8 mouse cellular contexts compared by ENCODE assay signal in genomic region chr12:44209141-44209823, GRCm38 (mm10). TPM values are rescaled to one million over a fixed set of nuclear protein-coding genes. Genes with fewer than 3 reads are reported as not detected.
DNase-seq lines count a peak whose midpoint lies in the region; ATAC-seq lines count a peak whose summit lies in the region.

No protein-coding gene starts in this region.

- H3K27ac ChIP-seq in embryonic facial prominence, embryonic 12.5 days = peak overlapping the region; percentile 83
- peak overlapping the region; percentile 79 to 85 for H3K27ac ChIP-seq in heart, embryonic 14.5 days (replicated peaks in 1 of 2; ENCODE audit: control insufficient read depth in 1 of 2, insufficient read depth in 1 of 2, low read depth in 2 of 2, low read length in 2 of 2)
- peak overlapping the region; percentile 85 for H3K27ac ChIP-seq in kidney, embryonic 16.5 days (ENCODE audit: low read length)
- peak overlapping the region; percentile 77 for H3K27ac ChIP-seq in liver, embryonic 16.5 days (ENCODE audit: low read length)
- peak overlapping the region; percentile 88 for H3K27ac ChIP-seq in neural tube, embryonic 15.5 days (replicated peaks)

- ATAC-seq in CD4-positive, CD25-positive, alpha-beta regulatory T cell, adult 4 months = peak; percentile 6
- ATAC-seq in embryonic facial prominence, embryonic 12.5 days (ENCODE audit: insufficient number of reproducible peaks, insufficient read depth, low FRiP score, low TSS enrichment) = peak; percentile 0; the same call in 1 of the 2 replicates
- ATAC-seq in heart, embryonic 14.5 days (ENCODE audit: insufficient number of reproducible peaks, insufficient read depth, low FRiP score, low read depth) = peak; percentile 29
- peak; percentile 44; the same call in 1 of the 2 replicates for ATAC-seq in kidney, embryonic 16.5 days (ENCODE audit: low FRiP score, low TSS enrichment)
- ATAC-seq in liver, embryonic 16.5 days (ENCODE audit: low read depth) = peak; percentile 1; the same call in 1 of the 2 replicates
- no peak for ATAC-seq in neural tube, embryonic 15.5 days (ENCODE audit: low FRiP score)

- H3K4me2 ChIP-seq in embryonic facial prominence, embryonic 12.5 days (replicated peaks) = peak overlapping the region; percentile 68
- peak overlapping the region; percentile 75 for H3K4me2 ChIP-seq in heart, embryonic 14.5 days (ENCODE audit: low read length)
- peak overlapping the region; percentile 83 for H3K4me2 ChIP-seq in kidney, embryonic 16.5 days (replicated peaks; ENCODE audit: low read depth, low read length)
- peak overlapping the region; percentile 96 for H3K4me2 ChIP-seq in liver, embryonic 16.5 days (ENCODE audit: low read depth, low read length)
- H3K4me2 ChIP-seq in neural tube, embryonic 15.5 days = peak overlapping the region; percentile 74

- H3K4me1 ChIP-seq in embryonic facial prominence, embryonic 12.5 days = peaks cover 8% of the 10 kb centered on the region
- peaks cover 0 to 5% of the 10 kb centered on the region in 2 experiments; a peak in 2 of 4 replicates for H3K4me1 ChIP-seq in heart, embryonic 14.5 days (ENCODE audit: control insufficient read depth in 2 of 2, insufficient read depth in 2 of 2, low read length in 2 of 2)
- H3K4me1 ChIP-seq in kidney, embryonic 16.5 days (ENCODE audit: insufficient read depth, low read length) = 0 out of 2 replicates have a peak, but pooled peaks cover 7% of the 10 kb centered on the region
- peaks cover 5% of the 10 kb centered on the region for H3K4me1 ChIP-seq in liver, embryonic 16.5 days (ENCODE audit: control insufficient read depth, low read depth, low read length)
- H3K4me1 ChIP-seq in neural tube, embryonic 15.5 days = peaks cover 11% of the 10 kb centered on the region

- peak overlapping the region; percentile 85 for H3K9ac ChIP-seq in embryonic facial prominence, embryonic 12.5 days
- H3K9ac ChIP-seq in heart, embryonic 14.5 days (ENCODE audit: low read length) = peak overlapping the region; percentile 93
- H3K9ac ChIP-seq in kidney, embryonic 16.5 days (replicated peaks; ENCODE audit: low read length) = peak overlapping the region; percentile 95
- peak overlapping the region; percentile 87 for H3K9ac ChIP-seq in liver, embryonic 16.5 days (ENCODE audit: low read depth, low read length)
- H3K9ac ChIP-seq in neural tube, embryonic 15.5 days (replicated peaks) = peak overlapping the region; percentile 86

- H3K4me3 ChIP-seq in embryonic facial prominence, embryonic 12.5 days = peak overlapping the region; percentile 98
- peak overlapping the region; percentile 85 to 99 for H3K4me3 ChIP-seq in heart, embryonic 14.5 days (ENCODE audit: control insufficient read depth in 1 of 2, insufficient read depth in 1 of 2, low read depth in 1 of 2, low read length in 2 of 2)
- H3K4me3 ChIP-seq in kidney, embryonic 16.5 days (ENCODE audit: low read length) = peak overlapping the region; percentile 84
- peak overlapping the region; percentile 91 for H3K4me3 ChIP-seq in liver, embryonic 16.5 days (ENCODE audit: low read depth, low read length)
- peak overlapping the region; percentile 84 for H3K4me3 ChIP-seq in neural tube, embryonic 15.5 days (replicated peaks)

- DNase-seq in adrenal gland, adult 2 months = peak; percentile 49
- no peak for DNase-seq in thymus, adult 18-20 months

- no peaks in the 10 kb centered on the region for H3K27me3 ChIP-seq in embryonic facial prominence, embryonic 12.5 days
- H3K27me3 ChIP-seq in heart, embryonic 14.5 days (ENCODE audit: control insufficient read depth, insufficient read depth, low read length) = no peaks in the 10 kb centered on the region
- no peaks in the 10 kb centered on the region for H3K27me3 ChIP-seq in kidney, embryonic 16.5 days (ENCODE audit: insufficient read depth, low read length)
- no peaks in the 10 kb centered on the region for H3K27me3 ChIP-seq in liver, embryonic 16.5 days (ENCODE audit: control insufficient read depth, insufficient read depth, low read depth, low read length)
- no peaks in the 10 kb centered on the region for H3K27me3 ChIP-seq in neural tube, embryonic 15.5 days (replicated peaks)

- under 1% methylated on average over 37 of the region's 37 CpGs for WGBS in embryonic facial prominence, embryonic 12.5 days
- under 1% methylated on average over 37 of the region's 37 CpGs for WGBS in heart, embryonic 14.5 days
- WGBS in kidney, embryonic 16.5 days = under 1% methylated on average over 37 of the region's 37 CpGs
- WGBS in liver, embryonic 16.5 days (ENCODE audit: insufficient replicate concordance) = under 1% methylated on average over 37 of the region's 37 CpGs
- WGBS in neural tube, embryonic 15.5 days = 0% methylated on average over 37 of the region's 37 CpGs

- H3K9me3 ChIP-seq in embryonic facial prominence, embryonic 12.5 days = no peaks in the 10 kb centered on the region
- H3K9me3 ChIP-seq in heart, embryonic 14.5 days (ENCODE audit: control insufficient read depth, low read length) = no peaks in the 10 kb centered on the region
- no peaks in the 10 kb centered on the region for H3K9me3 ChIP-seq in kidney, embryonic 16.5 days (ENCODE audit: low read length)
- H3K9me3 ChIP-seq in liver, embryonic 16.5 days (replicated peaks; ENCODE audit: control insufficient read depth, low read length) = no peaks in the 10 kb centered on the region
- no peaks in the 10 kb centered on the region for H3K9me3 ChIP-seq in neural tube, embryonic 15.5 days (replicated peaks)

- H3K36me3 ChIP-seq in embryonic facial prominence, embryonic 12.5 days = peaks cover 3% of the 10 kb centered on the region
- H3K36me3 ChIP-seq in heart, embryonic 14.5 days (ENCODE audit: control insufficient read depth, insufficient read depth, low read length) = peaks cover 8% of the 10 kb centered on the region
- peaks cover 10% of the 10 kb centered on the region; the same call in 1 of the 2 replicates for H3K36me3 ChIP-seq in kidney, embryonic 16.5 days (ENCODE audit: insufficient read depth, low read length)
- H3K36me3 ChIP-seq in liver, embryonic 16.5 days (ENCODE audit: control insufficient read depth, insufficient read depth) = no peaks in the 10 kb centered on the region; the same call in 1 of the 2 replicates
- peaks cover 5% of the 10 kb centered on the region; the same call in 1 of the 2 replicates for H3K36me3 ChIP-seq in neural tube, embryonic 15.5 days

RNA-seq across cellular contexts. Expression of gene Dnajb9, which starts 0.8 kb away (rescaled TPM):
- polyA plus RNA-seq in CD4-positive, CD25-positive, alpha-beta regulatory T cell, adult 4 months (2017; shearing (Covaris generic)) = 10 to 100 TPM; 10.8 to 13.4 TPM
- total RNA-seq in adrenal gland, adult 2 months (2021) = 10 to 100 TPM; 51.3 to 57.1 TPM
- polyA plus RNA-seq in adrenal gland, adult 2 months (2012; rRNA removed) = 1.4 and 1.8 TPM in 2 replicates
- 24.0 and 25.2 TPM in 2 replicates for polyA plus RNA-seq in embryonic facial prominence, embryonic 12.5 days (2016; fragmentation: Nextera tagmentation; extraction: Ambion mirVana)
- 23.9 and 27.0 TPM in 2 replicates for polyA plus RNA-seq in heart, embryonic 14.5 days (2014; fragmentation: Nextera tagmentation; extraction: Ambion mirVana)
- 22.6 and 23.2 TPM in 2 replicates for polyA plus RNA-seq in kidney, embryonic 16.5 days (2015; fragmentation: Nextera tagmentation; extraction: Ambion mirVana)
- 20.2 and 22.3 TPM in 2 replicates for polyA plus RNA-seq in liver, embryonic 16.5 days (2015; fragmentation: Nextera tagmentation; extraction: Ambion mirVana)
- 32.4 and 33.0 TPM in 2 replicates for polyA plus RNA-seq in neural tube, embryonic 15.5 days (2015; fragmentation: Nextera tagmentation; extraction: Ambion mirVana)

RNA-seq across cellular contexts. Expression of gene Pnpla8, which starts 11.9 kb away (rescaled TPM):
- 10 to 100 TPM; 18.6 to 19.6 TPM for polyA plus RNA-seq in CD4-positive, CD25-positive, alpha-beta regulatory T cell, adult 4 months (2017; shearing (Covaris generic))
- total RNA-seq in adrenal gland, adult 2 months (2021) = 100 to 1,000 TPM; 132 to 143 TPM
- polyA plus RNA-seq in adrenal gland, adult 2 months (2012; rRNA removed) = 3.6 and 4.3 TPM in 2 replicates
- polyA plus RNA-seq in embryonic facial prominence, embryonic 12.5 days (2016; fragmentation: Nextera tagmentation; extraction: Ambion mirVana) = 62.4 and 72.3 TPM in 2 replicates
- polyA plus RNA-seq in heart, embryonic 14.5 days (2014; fragmentation: Nextera tagmentation; extraction: Ambion mirVana) = 73.8 and 79.9 TPM in 2 replicates
- polyA plus RNA-seq in kidney, embryonic 16.5 days (2015; fragmentation: Nextera tagmentation; extraction: Ambion mirVana) = 78.0 and 81.1 TPM in 2 replicates
- polyA plus RNA-seq in liver, embryonic 16.5 days (2015; fragmentation: Nextera tagmentation; extraction: Ambion mirVana) = 27.4 and 32.6 TPM in 2 replicates
- polyA plus RNA-seq in neural tube, embryonic 15.5 days (2015; fragmentation: Nextera tagmentation; extraction: Ambion mirVana) = 120 and 133 TPM in 2 replicates
